Mouse (Mus musculus) neural tube, embryonic 14.5 days (tissue): Measurements from ENCODE around the gene Tardbp. TPM values are rescaled to one million over a fixed set of nuclear protein-coding genes. Genes with fewer than 3 reads are reported as not detected.

Experiments used
- ATAC-seq: fragments of 200-750 bp; cut with Nextera tagmentation; 2 replicates; pipeline ENCODE4 v1.8.0; 2017; ENCODE audit warnings: low read depth, mild to moderate bottlenecking, moderate TSS enrichment, moderate library complexity
- H3K27ac ChIP-seq: fragments of 300-500 bp; sonication (generic); 2 replicates; pipeline ENCODE4 v1.5.1; 2014; ENCODE audit warnings: low read depth, mild to moderate bottlenecking, control low read depth, low read length, moderate library complexity, mixed read lengths
- H3K27me3 ChIP-seq: fragments of 300-500 bp; sonication (generic); 2 replicates; pipeline ENCODE4 v1.6.1; 2014; ENCODE audit warnings: low read length; ENCODE audit not compliant: control insufficient read depth, insufficient read depth
- H3K36me3 ChIP-seq: fragments of 300-500 bp; sonication (generic); 2 replicates; pipeline ENCODE4 v1.6.1; 2014; ENCODE audit warnings: low read length, mixed read lengths; ENCODE audit not compliant: control insufficient read depth, insufficient read depth
- H3K4me1 ChIP-seq: fragments of 300-500 bp; sonication (generic); 2 replicates; pipeline ENCODE4 v1.6.1; 2014; ENCODE audit warnings: low read length; ENCODE audit not compliant: control insufficient read depth, insufficient read depth
- H3K4me2 ChIP-seq: fragments of 300-500 bp; sonication (generic); 2 replicates; pipeline ENCODE4 v1.6.1; 2014; ENCODE audit warnings: mild to moderate bottlenecking, low read depth, low read length, control low read depth
- H3K4me3 ChIP-seq: fragments of 300-500 bp; sonication (generic); 2 replicates; pipeline ENCODE4 v1.5.1; 2014; ENCODE audit warnings: low read depth, low read length, control low read depth, mixed read lengths
- H3K9ac ChIP-seq: fragments of 300-500 bp; sonication (generic); replicated peaks from 2 replicates; pipeline ENCODE4 v1.6.1; 2014; ENCODE audit warnings: low read depth, mild to moderate bottlenecking, control low read depth, low read length, mixed read lengths
- H3K9me3 ChIP-seq: fragments of 300-500 bp; sonication (generic); 2 replicates; pipeline ENCODE4 v1.6.1; 2016; ENCODE audit warnings: low read length; ENCODE audit not compliant: control insufficient read depth
- WGBS: fragments of 180-500 bp; shearing (Covaris S2); extraction: QIAGEN DNeasy Blood & Tissue Kit; methylation state at CpG from one replicate; pipeline ENCODE4 v1.1.7; 2014; 5-methylcytosine and 5-hydroxymethylcytosine counted together
- polyA plus RNA-seq: library from polyadenylated mRNA; unstranded; fragments of >200 nt; fragmentation: Nextera tagmentation; extraction: Ambion mirVana; gene quantifications from 2 replicates; pipeline ENCODE4 v1.2.1, GENCODE M21; 2014

Gene Tardbp
- polyA plus RNA-seq, 1 experiment from 2014 or later, result 78.3 TPM

GRCm38 (mm10) chr4:148600316-148600715 is 26.5 kb downstream of the Tardbp start:
- H3K9ac ChIP-seq, result no peak overlapping the region
- no peak for ATAC-seq
- no peaks in the 10 kb centered on the region for H3K27me3 ChIP-seq
- no peak overlapping the region for H3K4me3 ChIP-seq
- no peak overlapping the region for H3K4me2 ChIP-seq
- no peaks in the 10 kb centered on the region for H3K9me3 ChIP-seq
- H3K27ac ChIP-seq, result no peak overlapping the region
- 94% methylated on average over 4 of the region's 4 CpGs for WGBS
- no peaks in the 10 kb centered on the region for H3K4me1 ChIP-seq
- H3K36me3 ChIP-seq, result peaks cover 8% of the 10 kb centered on the region

GRCm38 (mm10) chr4:148598826-148599225 is 28.0 kb downstream of the Tardbp start:
- H3K4me3 ChIP-seq, result no peak overlapping the region
- H3K4me1 ChIP-seq, result no peaks in the 10 kb centered on the region
- H3K27ac ChIP-seq, result no peak overlapping the region
- H3K9me3 ChIP-seq, result no peaks in the 10 kb centered on the region
- H3K9ac ChIP-seq, result no peak overlapping the region
- no peaks in the 10 kb centered on the region for H3K27me3 ChIP-seq
- peaks cover 21% of the 10 kb centered on the region for H3K36me3 ChIP-seq
- WGBS, result 94% methylated on average over 12 of the region's 12 CpGs
- no peak overlapping the region for H3K4me2 ChIP-seq
- ATAC-seq, result no peak

- 97% methylated on average over 3 of the region's 3 CpGs for WGBS
- Histone ChIP-seq H3K4me2 (no peak overlapping the region), H3K4me3 (no peak overlapping the region), H3K27me3 (no peaks in the 10 kb centered on the region), H3K27ac (no peak overlapping the region), H3K9me3 (no peaks in the 10 kb centered on the region), H3K9ac (no peak overlapping the region), H3K36me3 (peaks cover 27% of the 10 kb centered on the region), H3K4me1 (peaks cover 11% of the 10 kb centered on the region)
- no peak for ATAC-seq
These were observed 30.1 kb downstream of the Tardbp start for GRCm38 (mm10) chr4:148596731-148597130.

- Histone ChIP-seq H3K4me2 (no peak overlapping the region), H3K4me3 (no peak overlapping the region), H3K36me3 (peaks cover 27% of the 10 kb centered on the region), H3K4me1 (peaks cover 11% of the 10 kb centered on the region), H3K27me3 (no peaks in the 10 kb centered on the region), H3K9ac (no peak overlapping the region), H3K27ac (no peak overlapping the region), H3K9me3 (no peaks in the 10 kb centered on the region)
- 88% methylated on average over 6 of the region's 6 CpGs for WGBS
- ATAC-seq, result no peak
These were observed 30.9 kb downstream of the Tardbp start for GRCm38 (mm10) chr4:148595916-148596315.

GRCm38 (mm10) chr4:148593996-148594395 is 32.8 kb downstream of the Tardbp start:
- WGBS, result 94% methylated on average over 11 of the region's 11 CpGs
- no peaks in the 10 kb centered on the region for H3K9me3 ChIP-seq
- no peaks in the 10 kb centered on the region for H3K27me3 ChIP-seq
- no peak overlapping the region for H3K4me3 ChIP-seq
- no peak overlapping the region for H3K27ac ChIP-seq
- H3K36me3 ChIP-seq, result peaks cover 27% of the 10 kb centered on the region
- no peak overlapping the region for H3K4me2 ChIP-seq
- ATAC-seq, result no peak
- no peak overlapping the region for H3K9ac ChIP-seq
- H3K4me1 ChIP-seq, result peaks cover 15% of the 10 kb centered on the region

GRCm38 (mm10) chr4:148591637-148592380 is 35.0 kb downstream of the Tardbp start:
- peak overlapping the region; percentile 96 for H3K4me2 ChIP-seq
- WGBS, result under 1% methylated on average over 52 of the region's 53 CpGs
- H3K9ac ChIP-seq, result peak overlapping the region; percentile 80
- peak; percentile 59; the same call in 1 of the 2 replicates for ATAC-seq
- 0 out of 2 replicates have a peak overlapping the region, but pooled peaks have one; percentile 16 for H3K27ac ChIP-seq
- peak overlapping the region; percentile 61 for H3K4me3 ChIP-seq
- H3K27me3 ChIP-seq, result no peaks in the 10 kb centered on the region
- peaks cover 15% of the 10 kb centered on the region for H3K4me1 ChIP-seq
- H3K36me3 ChIP-seq, result peaks cover 27% of the 10 kb centered on the region
- no peaks in the 10 kb centered on the region for H3K9me3 ChIP-seq

GRCm38 (mm10) chr4:148591171-148591630 is 35.6 kb downstream of the Tardbp start, which contains the start of gene Srm:
Gene Srm (plus strand): TSS chr4:148591503.
- Histone ChIP-seq H3K9ac (peak within 1 kb of the TSS; percentile 80), H3K36me3 (peaks cover 24% of the 10 kb centered on the region), H3K4me1 (peaks cover 15% of the 10 kb centered on the region), H3K9me3 (no peaks in the 10 kb centered on the region), H3K27ac (peak within 1 kb of the TSS; percentile 45), H3K4me3 (peak within 1 kb of the TSS; percentile 61), H3K27me3 (no peaks in the 10 kb centered on the region), H3K4me2 (peak within 1 kb of the TSS; percentile 96)
- ATAC-seq, result peak; percentile 99
- 0% methylated on average over 40 of the region's 50 CpGs for WGBS

- Histone ChIP-seq H3K9ac (peak overlapping the region; percentile 30; the same call in 1 of the 2 replicates), H3K4me1 (peaks cover 15% of the 10 kb centered on the region), H3K4me3 (peak overlapping the region; percentile 61), H3K4me2 (peak overlapping the region; percentile 96), H3K27me3 (no peaks in the 10 kb centered on the region), H3K27ac (peak overlapping the region; percentile 45), H3K9me3 (no peaks in the 10 kb centered on the region), H3K36me3 (peaks cover 22% of the 10 kb centered on the region; the same call in 1 of the 2 replicates)
- ATAC-seq, result no peak
- WGBS, result 6% methylated on average over 18 of the region's 18 CpGs
These were observed 36.2 kb downstream of the Tardbp start for GRCm38 (mm10) chr4:148590421-148591170.

GRCm38 (mm10) chr4:148589565-148589964 is 37.3 kb downstream of the Tardbp start:
- WGBS, result 62% methylated on average over 6 of the region's 8 CpGs
- peaks cover 15% of the 10 kb centered on the region for H3K4me1 ChIP-seq
- no peaks in the 10 kb centered on the region for H3K27me3 ChIP-seq
- ATAC-seq, result no peak
- 0 out of 2 replicates have a peak, but pooled peaks cover 12% of the 10 kb centered on the region for H3K36me3 ChIP-seq
- H3K27ac ChIP-seq, result no peak overlapping the region
- H3K9me3 ChIP-seq, result no peaks in the 10 kb centered on the region
- H3K4me2 ChIP-seq, result no peak overlapping the region
- H3K9ac ChIP-seq, result no peak overlapping the region
- no peak overlapping the region for H3K4me3 ChIP-seq
